Mouse (Mus musculus) hindbrain, embryonic 15.5 days (tissue): ENCODE data around the gene Ttll6. TPM values are rescaled to one million over a fixed set of nuclear protein-coding genes. Genes with fewer than 3 reads are reported as not detected.
"Not testable (repeated sequence)": the region's sequence is repeated elsewhere in the genome, so short reads cannot be mapped to it uniquely, and the experiment has no call there.

Source experiments
- ATAC-seq: fragments of 200-750 bp; cut with Nextera tagmentation; 2 replicates; pipeline ENCODE4 v1.8.0; 2017; ENCODE audit warnings: low read depth, moderate number of reproducible peaks, moderate TSS enrichment; ENCODE audit not compliant: low FRiP score
- H3K27ac ChIP-seq: fragments of 300-500 bp; sonication (generic); replicated peaks from 2 replicates; pipeline ENCODE4 v1.5.1; 2015; ENCODE audit warnings: mild to moderate bottlenecking, inconsistent platforms
- H3K27me3 ChIP-seq: fragments of 300-500 bp; sonication (generic); 2 replicates; pipeline ENCODE4 v1.6.1; 2015; ENCODE audit warnings: control low read depth, inconsistent platforms
- H3K36me3 ChIP-seq: fragments of 300-500 bp; sonication (generic); 2 replicates; pipeline ENCODE4 v1.6.1; 2015; ENCODE audit warnings: control low read depth, inconsistent platforms
- H3K4me1 ChIP-seq: fragments of 300-500 bp; sonication (generic); replicated peaks from 2 replicates; pipeline ENCODE4 v1.6.1; 2015; ENCODE audit warnings: control low read depth, inconsistent platforms
- H3K4me2 ChIP-seq: fragments of 300-500 bp; sonication (generic); 2 replicates; pipeline ENCODE4 v1.6.1; 2015; ENCODE audit warnings: moderate library complexity, mild to moderate bottlenecking, inconsistent platforms
- H3K4me3 ChIP-seq: fragments of 300-500 bp; sonication (generic); 2 replicates; pipeline ENCODE4 v1.5.1; 2015; ENCODE audit warnings: mild to moderate bottlenecking, inconsistent platforms
- H3K9ac ChIP-seq: fragments of 300-500 bp; sonication (generic); 2 replicates; pipeline ENCODE4 v1.6.1; 2015; ENCODE audit warnings: inconsistent platforms
- H3K9me3 ChIP-seq: fragments of 300-500 bp; sonication (generic); 2 replicates; pipeline ENCODE4 v1.6.1; 2016; ENCODE audit warnings: control low read depth, inconsistent platforms
- WGBS: fragments of 180-500 bp; shearing (Covaris S2); methylation state at CpG from one replicate; pipeline ENCODE4 v1.1.7; 2015; 5-methylcytosine and 5-hydroxymethylcytosine counted together
- polyA plus RNA-seq: library from polyadenylated mRNA; unstranded; fragments of >200 nt; fragmentation: Nextera tagmentation; extraction: Ambion mirVana; gene quantifications from 2 replicates; pipeline ENCODE4 v1.2.1, GENCODE M21; 2015

Gene Ttll6
- polyA plus RNA-seq: 0.29 and 0.43 TPM in 2 replicates

DNA sequence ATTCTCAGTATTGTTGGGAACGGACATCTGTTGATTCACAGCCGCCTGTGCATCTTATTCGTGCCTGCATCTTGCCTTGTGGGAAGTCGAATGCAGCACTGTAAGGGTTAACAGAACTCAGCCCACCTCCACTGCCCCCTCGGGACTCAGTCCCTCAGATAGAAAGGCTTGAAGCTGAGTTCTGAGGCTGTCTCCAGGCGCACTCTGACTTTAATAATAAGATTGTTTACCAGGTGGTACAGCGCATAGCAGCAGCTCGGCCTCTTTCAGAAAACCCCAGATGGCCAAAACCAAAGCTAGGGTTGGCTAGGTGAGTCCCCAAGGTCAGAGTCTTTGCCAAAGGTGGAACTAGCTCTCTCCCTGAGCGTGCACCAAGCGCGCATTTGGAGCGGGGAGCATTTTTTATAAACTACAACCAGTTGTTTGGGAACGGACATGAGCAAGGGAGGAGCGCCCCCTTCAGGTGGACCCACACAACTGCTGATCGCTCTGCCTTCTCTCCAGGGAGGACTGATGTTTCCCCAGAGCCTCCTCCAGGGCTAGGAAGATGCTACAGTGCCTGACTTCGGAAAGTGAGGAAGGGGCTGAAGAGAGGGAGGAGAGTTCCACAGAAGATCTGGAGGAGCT is at the start of gene Ttll6:
Ttll6 (plus strand) TSS at position 548 of the 627 bp plus-strand sequence.
- H3K9me3 ChIP-seq: no peaks in the 10 kb centered on the region
- WGBS: 18% methylated on average over 16 of the region's 16 CpGs
- H3K4me2 ChIP-seq: peak within 1 kb of the TSS; percentile 35

GRCm38 (mm10) chr11:96087981-96088380 is 45.6 kb upstream of the Ttll6 start:
- H3K4me3 ChIP-seq: no peak overlapping the region

More for the DNA sequence above, at the start of gene Ttll6:
- H3K36me3 ChIP-seq: no peaks in the 10 kb centered on the region
- peaks cover 7% of the 10 kb centered on the region; the same call in 1 of the 2 replicates for H3K4me1 ChIP-seq
- H3K27me3 ChIP-seq: 0 out of 2 replicates have a peak, but pooled peaks cover 2% of the 10 kb centered on the region
- ATAC-seq: no peak
- no peak within 1 kb of the TSS for H3K4me3 ChIP-seq
- H3K27ac ChIP-seq: no peak within 1 kb of the TSS
- H3K9ac ChIP-seq: no peak within 1 kb of the TSS

DNA sequence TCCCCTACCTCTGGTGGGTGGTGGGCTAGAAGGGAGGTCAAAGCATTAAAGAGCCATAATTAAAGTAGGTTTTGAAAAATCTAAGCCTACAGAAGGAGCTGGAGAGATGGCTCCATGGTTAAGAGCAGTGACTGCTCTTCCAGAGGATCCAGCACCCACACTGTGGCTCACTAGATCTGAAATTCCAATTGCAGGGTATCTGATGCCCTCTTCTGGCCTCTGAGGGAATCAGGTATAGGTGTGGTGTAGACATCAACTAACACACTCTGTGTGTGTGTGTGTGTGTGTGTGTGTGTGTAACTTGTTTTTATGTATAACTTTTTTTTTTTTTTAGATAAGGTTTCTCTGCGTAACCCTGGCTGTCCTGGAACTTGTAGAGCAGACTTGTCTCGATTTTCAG is 42.5 kb upstream of the Ttll6 start:
- WGBS: 75% methylated on average over 2 of the region's 2 CpGs
- Histone ChIP-seq H3K27ac (no peak overlapping the region), H3K9me3 (no peaks in the 10 kb centered on the region), H3K4me1 (no peaks in the 10 kb centered on the region), H3K9ac (no peak overlapping the region), H3K36me3 (no peaks in the 10 kb centered on the region), H3K4me2 (no peak overlapping the region), H3K27me3 (no peaks in the 10 kb centered on the region), H3K4me3 (no peak overlapping the region)
- no peak for ATAC-seq

More at GRCm38 (mm10) chr11:96087981-96088380, 45.6 kb upstream of the Ttll6 start:
- ATAC-seq: no peak
- Histone ChIP-seq H3K9me3 (no peaks in the 10 kb centered on the region), H3K36me3 (no peaks in the 10 kb centered on the region), H3K4me1 (no peaks in the 10 kb centered on the region), H3K27ac (no peak overlapping the region), H3K9ac (no peak overlapping the region), H3K4me2 (no peak overlapping the region), H3K27me3 (no peaks in the 10 kb centered on the region)
- 91% methylated on average over 6 of the region's 6 CpGs for WGBS

- WGBS: 41% methylated on average over 7 of the region's 7 CpGs
Measured at GRCm38 (mm10) chr11:96092674-96093291, 40.8 kb upstream of the Ttll6 start.

DNA sequence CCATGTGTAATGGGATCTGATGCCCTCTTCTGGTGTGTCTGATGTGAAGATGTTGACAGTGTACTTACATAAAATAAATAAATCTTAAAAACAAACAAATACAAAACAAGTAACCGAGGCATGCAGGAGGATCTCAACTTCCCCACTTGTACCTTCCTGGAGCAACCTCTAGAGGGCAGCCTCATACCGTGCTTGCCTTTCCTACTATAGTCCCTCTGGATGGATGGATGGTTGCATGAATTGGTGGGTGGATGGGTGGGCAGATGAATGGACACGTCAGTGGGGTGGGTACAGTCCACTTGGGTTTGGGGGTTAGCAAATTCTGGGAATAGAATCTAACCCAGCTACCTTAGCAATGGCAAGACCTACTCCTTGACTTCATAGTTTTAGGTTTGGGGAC is 40.2 kb upstream of the Ttll6 start:
- Histone ChIP-seq H3K4me3 (no peak overlapping the region), H3K36me3 (no peaks in the 10 kb centered on the region), H3K4me1 (no peaks in the 10 kb centered on the region), H3K9ac (no peak overlapping the region), H3K27me3 (no peaks in the 10 kb centered on the region), H3K27ac (no peak overlapping the region), H3K4me2 (no peak overlapping the region), H3K9me3 (no peaks in the 10 kb centered on the region)
- WGBS: 13% methylated on average over 3 of the region's 3 CpGs
- no peak for ATAC-seq

More at GRCm38 (mm10) chr11:96092674-96093291, 40.8 kb upstream of the Ttll6 start:
- Histone ChIP-seq H3K27ac (no peak overlapping the region), H3K36me3 (no peaks in the 10 kb centered on the region), H3K4me2 (no peak overlapping the region), H3K9me3 (no peaks in the 10 kb centered on the region), H3K4me1 (no peaks in the 10 kb centered on the region), H3K27me3 (no peaks in the 10 kb centered on the region), H3K4me3 (no peak overlapping the region), H3K9ac (no peak overlapping the region)
- ATAC-seq: no peak

- no peaks in the 10 kb centered on the region for H3K36me3 ChIP-seq
- 81% methylated on average over 1 of the region's 1 CpGs for WGBS
- no peak for ATAC-seq
- H3K9ac ChIP-seq: no peak overlapping the region
- H3K4me2 ChIP-seq: no peak overlapping the region
- H3K4me1 ChIP-seq: no peaks in the 10 kb centered on the region
- no peaks in the 10 kb centered on the region for H3K9me3 ChIP-seq
- no peak overlapping the region for H3K4me3 ChIP-seq
- no peaks in the 10 kb centered on the region for H3K27me3 ChIP-seq
- no peak overlapping the region for H3K27ac ChIP-seq
Measured at GRCm38 (mm10) chr11:96108376-96108775, 25.2 kb upstream of the Ttll6 start.

DNA sequence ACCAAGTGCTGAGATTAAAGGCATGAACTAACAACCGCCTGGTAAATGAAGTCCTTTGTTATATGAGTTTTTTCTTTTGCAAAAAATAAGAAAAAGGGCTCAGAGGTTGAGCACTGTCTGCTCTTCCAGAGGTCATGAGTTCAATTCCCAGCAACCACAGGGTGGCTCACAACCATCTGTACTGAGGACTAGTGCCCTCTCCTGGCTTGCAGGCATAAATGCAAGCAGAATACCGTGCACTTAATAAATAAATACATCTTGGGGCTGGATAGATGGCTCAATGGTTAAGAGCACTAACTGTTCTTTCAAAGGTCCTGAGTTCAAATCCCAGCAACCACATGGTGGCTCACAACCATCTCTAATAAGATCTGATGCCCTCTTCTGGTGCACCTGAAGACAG is 22.6 kb upstream of the Ttll6 start:
- 68% methylated on average over 2 of the region's 2 CpGs for WGBS
- H3K27ac ChIP-seq, H3K9ac ChIP-seq, H3K27me3 ChIP-seq, H3K4me2 ChIP-seq, ATAC-seq, H3K36me3 ChIP-seq, H3K4me3 ChIP-seq, H3K9me3 ChIP-seq, H3K4me1 ChIP-seq: not testable (repeated sequence)

DNA sequence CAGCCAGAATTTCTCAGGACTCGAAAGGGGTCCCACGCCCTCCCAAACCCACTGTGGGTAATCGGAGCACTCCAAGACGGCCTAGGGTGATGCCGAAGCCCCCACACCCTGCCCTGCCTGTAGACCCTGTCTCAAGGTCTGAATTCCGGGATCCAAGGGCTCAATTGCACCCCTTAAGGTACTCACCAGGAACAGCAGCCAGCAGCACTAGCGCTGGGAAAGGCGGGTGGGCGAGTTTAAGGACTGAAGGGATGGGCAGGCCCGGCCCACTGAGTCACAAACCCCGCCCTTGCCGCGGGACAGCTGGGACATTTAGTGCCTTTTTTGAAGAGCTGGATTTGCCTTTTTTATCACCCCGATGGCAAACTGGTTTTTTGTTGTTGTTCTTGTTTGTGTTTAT is 21.8 kb upstream of the Ttll6 start, which contains the start of gene Calcoco2:
Calcoco2 (minus strand) TSS at position 214 of the 400 bp plus-strand sequence.
- Histone ChIP-seq H3K36me3 (no peaks in the 10 kb centered on the region), H3K9ac (no peak within 1 kb of the TSS), H3K9me3 (no peaks in the 10 kb centered on the region), H3K27ac (no peak within 1 kb of the TSS), H3K4me1 (no peaks in the 10 kb centered on the region), H3K4me3 (no peak within 1 kb of the TSS), H3K27me3 (no peaks in the 10 kb centered on the region), H3K4me2 (no peak within 1 kb of the TSS)
- ATAC-seq: no peak
- WGBS: 42% methylated on average over 14 of the region's 14 CpGs

DNA sequence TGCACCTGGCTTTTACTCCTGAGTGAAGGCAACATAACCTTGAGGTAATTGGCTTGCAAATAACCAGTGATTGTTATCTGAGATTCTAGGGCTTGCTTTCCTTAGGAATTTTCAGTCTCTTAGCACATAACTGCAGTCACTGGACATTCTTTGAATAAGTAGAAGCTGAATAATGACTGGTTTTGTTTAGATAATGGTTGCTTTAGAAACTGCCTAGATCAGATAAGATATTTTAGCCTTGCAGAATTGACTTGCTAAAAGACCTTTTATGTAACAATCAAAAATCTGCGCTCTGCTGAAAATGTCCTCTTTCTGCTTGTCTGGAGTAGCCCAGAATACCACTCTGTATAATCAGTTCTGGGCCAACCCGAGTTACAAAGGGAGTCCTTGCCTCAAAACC is 19.5 kb upstream of the Ttll6 start:
- H3K9ac ChIP-seq: no peak overlapping the region

DNA sequence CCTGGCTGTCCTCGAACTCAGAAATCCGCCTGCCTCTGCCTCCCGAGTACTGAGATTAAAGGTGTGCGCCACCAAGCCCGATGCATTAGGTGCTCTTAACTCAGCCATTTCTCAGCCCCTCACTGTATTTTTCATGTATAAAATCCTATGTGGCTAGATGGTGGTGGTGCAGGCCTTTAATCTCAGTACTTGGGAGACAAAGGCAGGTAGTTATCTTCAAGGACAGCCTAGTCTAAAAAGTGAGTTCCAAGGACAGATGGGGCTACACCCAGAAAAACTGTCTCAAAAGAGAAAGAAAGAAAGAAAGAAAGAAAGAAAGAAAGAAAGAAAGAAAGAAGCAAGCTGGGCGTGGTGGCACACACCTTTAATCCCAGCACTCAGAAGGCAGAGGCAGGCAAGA is 18.2 kb upstream of the Ttll6 start:
- Histone ChIP-seq H3K27ac (no peak overlapping the region), H3K4me1 (no peaks in the 10 kb centered on the region), H3K9ac (no peak overlapping the region), H3K4me2 (no peak overlapping the region), H3K9me3 (no peaks in the 10 kb centered on the region), H3K4me3 (no peak overlapping the region), H3K27me3 (no peaks in the 10 kb centered on the region), H3K36me3 (no peaks in the 10 kb centered on the region)
- WGBS: 92% methylated on average over 6 of the region's 6 CpGs
- ATAC-seq: no peak

More for the DNA sequence above, 19.5 kb upstream of the Ttll6 start:
- Histone ChIP-seq H3K4me2 (no peak overlapping the region), H3K27ac (no peak overlapping the region), H3K4me1 (no peaks in the 10 kb centered on the region), H3K27me3 (no peaks in the 10 kb centered on the region), H3K36me3 (no peaks in the 10 kb centered on the region), H3K4me3 (no peak overlapping the region), H3K9me3 (no peaks in the 10 kb centered on the region)
- 67% methylated on average over 2 of the region's 2 CpGs for WGBS
- ATAC-seq: no peak

GRCm38 (mm10) chr11:96116116-96116515 is 17.5 kb upstream of the Ttll6 start:
- Histone ChIP-seq H3K4me2 (no peak overlapping the region), H3K9me3 (no peaks in the 10 kb centered on the region), H3K9ac (no peak overlapping the region), H3K27ac (no peak overlapping the region), H3K27me3 (no peaks in the 10 kb centered on the region), H3K4me1 (no peaks in the 10 kb centered on the region), H3K4me3 (no peak overlapping the region), H3K36me3 (no peaks in the 10 kb centered on the region)
- 92% methylated on average over 3 of the region's 3 CpGs for WGBS
- ATAC-seq: no peak

DNA sequence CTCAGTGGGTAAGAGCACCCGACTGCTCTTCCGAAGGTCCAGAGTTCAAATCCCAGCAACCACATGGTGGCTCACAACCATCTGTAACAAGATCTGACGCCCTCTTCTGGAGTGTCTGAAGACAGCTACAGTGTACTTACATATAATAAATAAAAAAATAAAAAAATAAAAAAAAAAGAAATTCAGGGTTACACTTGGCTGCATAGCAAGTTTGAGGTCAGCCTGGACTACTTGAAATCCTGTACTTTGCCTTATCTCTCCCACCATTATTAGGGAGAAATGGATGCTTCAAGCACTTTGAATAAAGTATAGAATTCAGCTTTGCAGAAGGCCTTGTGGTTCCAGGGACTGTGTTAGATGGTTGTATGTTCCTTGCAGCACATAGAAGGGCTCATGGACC is 16.7 kb upstream of the Ttll6 start:
- WGBS: 87% methylated on average over 3 of the region's 3 CpGs
- not testable (repeated sequence) for H3K27ac ChIP-seq, H3K4me2 ChIP-seq, H3K4me1 ChIP-seq, H3K36me3 ChIP-seq, H3K27me3 ChIP-seq, H3K4me3 ChIP-seq, ATAC-seq, H3K9ac ChIP-seq, H3K9me3 ChIP-seq
